18 mouse cellular contexts compared by ENCODE assay signal in the genomic region with DNA sequence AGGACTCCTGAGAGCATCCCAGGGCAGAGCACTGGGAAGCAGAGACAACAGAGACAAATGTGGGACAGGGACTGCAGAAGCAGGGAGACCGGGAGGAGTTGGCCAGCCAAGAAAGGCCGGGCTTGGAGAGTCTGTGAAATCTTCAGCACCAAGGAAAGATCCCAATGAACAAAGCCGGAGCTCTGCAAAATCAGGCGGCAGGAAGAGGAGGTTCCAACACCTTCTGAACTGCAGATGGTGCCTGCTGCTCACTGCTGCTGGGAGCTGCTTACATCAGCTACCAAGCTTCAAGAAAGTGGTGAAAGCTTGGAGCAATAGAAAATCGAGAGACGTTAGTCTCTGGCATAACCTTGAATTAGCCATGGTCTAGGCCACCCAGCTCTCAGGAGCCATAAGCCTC. TPM values are rescaled to one million over a fixed set of nuclear protein-coding genes. Genes with fewer than 3 reads are reported as not detected.
DNase-seq lines count a peak whose midpoint lies in the region; ATAC-seq lines count a peak whose summit lies in the region.
"Had no signal": no experiment of that assay in that cellular context is flagged by ENCODE, and none has a peak within 500 bp of the region (broad histone marks: within the 10 kb centered on the region; RNA-seq: fewer than 3 reads in every experiment).

No protein-coding gene starts in this region.

- no peak overlapping the region for H3K4me3 ChIP-seq in intestine, embryonic 15.5 days (replicated peaks)
- H3K4me3 ChIP-seq in neural tube, embryonic 15.5 days (replicated peaks): no peak overlapping the region
- H3K4me3 ChIP-seq: gastrocnemius, adult 2 months; heart, adult 2 months; kidney, embryonic 15.5 days; limb, embryonic 12.5 days; megakaryocyte, embryonic 14.5 days; neural tube, embryonic 12.5 days had no signal

- DNase-seq in frontal cortex, postnatal 14 days (ENCODE audit: low spot score in 2 of 2): no peak
- DNase-seq in left cerebral cortex, adult 18-20 months (ENCODE audit: low spot score in 2 of 2): peak; percentile 58 to 66
- DNase-seq in left cerebral cortex, postnatal 4 days: no peak
- peak; percentile 87 for DNase-seq in brain, adult 2 months (ENCODE audit: low read depth, low spot score)
- peak; percentile 34 to 72 for DNase-seq in left cerebral cortex, adult 8-10 months (ENCODE audit: low spot score in 2 of 2)
- DNase-seq: adrenal gland, postnatal 10 days; cerebellum, postnatal 10 days; gastrocnemius, adult 2 months; heart, adult 2 months; liver, postnatal 0 days; thymus, adult 2 months had no signal

- peak; percentile 49 for ATAC-seq in frontal cortex, adult (ENCODE audit: low TSS enrichment)
- no peak for ATAC-seq in intestine, embryonic 15.5 days
- no peak for ATAC-seq in neural tube, embryonic 15.5 days (ENCODE audit: low FRiP score)
- ATAC-seq: liver, postnatal 0 days had no signal

- H3K9ac ChIP-seq in intestine, embryonic 15.5 days: no peak overlapping the region
- no peak overlapping the region for H3K9ac ChIP-seq in neural tube, embryonic 15.5 days (replicated peaks)
- H3K9ac ChIP-seq: kidney, embryonic 15.5 days; limb, embryonic 12.5 days; liver, postnatal 0 days; neural tube, embryonic 12.5 days had no signal

- peaks cover 18% of the 10 kb centered on the region for H3K27me3 ChIP-seq in intestine, embryonic 15.5 days (replicated peaks)
- peaks cover 21% of the 10 kb centered on the region for H3K27me3 ChIP-seq in neural tube, embryonic 15.5 days (replicated peaks)

- H3K27ac ChIP-seq in intestine, embryonic 15.5 days: no peak overlapping the region
- H3K27ac ChIP-seq in neural tube, embryonic 15.5 days (replicated peaks): no peak overlapping the region
- H3K27ac ChIP-seq: gastrocnemius, adult 2 months; heart, adult 2 months; kidney, embryonic 15.5 days; limb, embryonic 12.5 days; neural tube, embryonic 12.5 days had no signal

- H3K4me2 ChIP-seq in intestine, embryonic 15.5 days (replicated peaks): no peak overlapping the region
- H3K4me2 ChIP-seq in neural tube, embryonic 15.5 days: no peak overlapping the region
- H3K4me2 ChIP-seq: kidney, embryonic 15.5 days; limb, embryonic 12.5 days; neural tube, embryonic 12.5 days had no signal

- intact Hi-C loops in left cerebral cortex, postnatal 4 days (cut with DNase I): loop anchor here (5.0 kb wide), 1 partner anchor 403 kb away; no protein-coding TSS in a partner anchor

- no peaks in the 10 kb centered on the region for H3K36me3 ChIP-seq in intestine, embryonic 15.5 days
- no peaks in the 10 kb centered on the region for H3K36me3 ChIP-seq in neural tube, embryonic 15.5 days
- H3K36me3 ChIP-seq: kidney, embryonic 15.5 days; limb, embryonic 12.5 days; neural tube, embryonic 12.5 days had no signal

- H3K4me1 ChIP-seq in intestine, embryonic 15.5 days (replicated peaks): peaks cover 13% of the 10 kb centered on the region
- peaks cover 14% of the 10 kb centered on the region for H3K4me1 ChIP-seq in neural tube, embryonic 15.5 days

- WGBS in intestine, embryonic 15.5 days: 9% methylated on average over 6 of the region's 6 CpGs
- 33% methylated on average over 6 of the region's 6 CpGs for WGBS in neural tube, embryonic 15.5 days

- no peaks in the 10 kb centered on the region for H3K9me3 ChIP-seq in intestine, embryonic 15.5 days
- H3K9me3 ChIP-seq in neural tube, embryonic 15.5 days (replicated peaks): no peaks in the 10 kb centered on the region
- H3K9me3 ChIP-seq: kidney, embryonic 15.5 days; limb, embryonic 12.5 days; megakaryocyte, embryonic 14.5 days; neural tube, embryonic 12.5 days had no signal

RNA-seq across cellular contexts. Expression of a gene that starts 3.9 kb away (rescaled TPM):
- total RNA-seq in left cerebral cortex, adult 18-20 months (2021): 100 to 1,000 TPM in 1 of 2 experiments, 10 to 100 TPM in 1; 98.9 to 104 TPM
- 10 to 100 TPM; 39.5 to 47.2 TPM for total RNA-seq in left cerebral cortex, postnatal 4 days (2021)
- 100 to 1,000 TPM in 1 of 4 experiments, 10 to 100 TPM in 3; 83.3 to 102 (median 90.9) TPM for total RNA-seq in left cerebral cortex, adult 8-10 months (2022)
- polyA plus RNA-seq in intestine, embryonic 15.5 days (2015; fragmentation: Nextera tagmentation; extraction: Ambion mirVana): 4.0 and 4.6 TPM in 2 replicates
- 10.1 and 12.0 TPM in 2 replicates for polyA plus RNA-seq in neural tube, embryonic 15.5 days (2015; fragmentation: Nextera tagmentation; extraction: Ambion mirVana)

Comparison
In these comparisons a context has a peak if more than half of its experiments do, and no peak if none do; other contexts are left out.
1. DNase-seq: peak in left cerebral cortex, adult 18-20 months (2 of 2), brain, adult 2 months (single experiment) and left cerebral cortex, adult 8-10 months (2 of 2); none in frontal cortex, postnatal 14 days (0 of 2) and left cerebral cortex, postnatal 4 days (single experiment).